Mouse (Mus musculus) fat pad, adult 2 months (tissue): ENCODE data around the gene Dchs2.

ENCODE experiments used
- DNase-seq: peaks from one replicate; pipeline ENCODE4 v3.0.0-alpha.2; 2011; ENCODE audit warnings: low read depth, low spot score; ENCODE audit errors: extremely low read depth

Gene Dchs2

DNA sequence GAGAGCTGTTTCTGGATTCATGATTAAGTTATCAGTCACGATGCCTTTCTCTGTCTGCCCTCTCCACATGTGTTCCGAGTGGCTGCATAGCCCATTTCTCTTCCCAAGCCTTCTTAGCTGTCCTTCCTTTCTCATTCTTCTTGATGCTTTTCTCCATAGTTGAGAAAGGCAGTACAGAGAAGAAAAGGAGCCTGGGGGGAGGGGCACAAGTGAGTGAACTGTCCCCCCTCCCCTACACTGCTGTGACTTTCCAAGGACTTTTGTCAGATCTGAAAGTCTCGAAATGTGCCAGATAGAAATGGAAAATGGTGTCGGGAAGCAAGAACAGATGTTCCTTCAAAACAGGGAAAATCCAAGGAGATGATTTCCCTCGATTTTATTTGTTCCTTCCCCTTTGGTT is 118.8 kb downstream of the Dchs2 start:
- DNase-seq: no peak

DNA sequence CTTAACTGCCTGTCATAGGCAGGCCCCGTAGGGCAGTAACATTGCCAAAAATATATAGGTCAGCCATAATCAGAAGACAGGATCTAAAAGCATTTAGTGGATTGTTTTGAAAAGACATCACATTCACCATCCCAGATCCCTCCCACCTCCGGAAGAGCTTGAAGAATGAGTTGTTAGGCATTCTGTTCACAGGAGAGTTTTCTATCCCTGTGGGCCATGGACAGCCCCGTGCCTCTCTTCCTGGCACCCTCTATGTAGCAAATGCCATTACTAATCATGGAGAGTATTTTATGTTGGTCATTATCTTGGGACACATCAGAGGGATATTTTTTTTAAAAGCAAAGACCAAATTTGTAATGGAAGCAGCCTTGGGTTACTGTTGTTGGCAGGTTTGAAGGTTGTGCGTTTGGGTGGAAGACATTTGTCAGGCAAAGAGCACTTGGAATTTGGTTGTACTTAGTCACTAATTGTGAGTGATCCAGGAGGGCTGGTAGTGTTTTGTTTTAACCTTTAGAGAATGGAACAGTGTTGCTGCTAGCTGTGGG is 122.3 kb downstream of the Dchs2 start:
- DNase-seq: no peak

DNA sequence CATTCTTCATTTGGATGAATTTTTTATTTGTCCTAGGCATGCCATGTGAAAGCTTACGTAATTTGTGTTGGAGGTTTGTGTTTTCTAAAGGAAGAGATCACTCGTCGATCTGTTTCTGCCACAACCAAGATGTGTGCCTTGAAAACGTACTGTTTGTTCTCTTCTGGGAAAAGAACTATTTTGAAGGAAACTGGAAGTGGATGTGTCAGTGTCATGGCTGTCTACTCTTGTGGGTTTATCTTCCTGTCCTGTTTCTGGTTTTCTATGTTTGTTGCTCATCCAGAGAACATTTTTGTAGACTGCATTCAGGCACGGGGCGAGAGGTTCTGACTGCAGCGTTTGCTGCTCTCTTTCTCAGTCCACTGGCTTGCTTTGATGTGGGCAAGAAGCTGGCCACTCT is 124.2 kb downstream of the Dchs2 start:
- DNase-seq: no peak

DNA sequence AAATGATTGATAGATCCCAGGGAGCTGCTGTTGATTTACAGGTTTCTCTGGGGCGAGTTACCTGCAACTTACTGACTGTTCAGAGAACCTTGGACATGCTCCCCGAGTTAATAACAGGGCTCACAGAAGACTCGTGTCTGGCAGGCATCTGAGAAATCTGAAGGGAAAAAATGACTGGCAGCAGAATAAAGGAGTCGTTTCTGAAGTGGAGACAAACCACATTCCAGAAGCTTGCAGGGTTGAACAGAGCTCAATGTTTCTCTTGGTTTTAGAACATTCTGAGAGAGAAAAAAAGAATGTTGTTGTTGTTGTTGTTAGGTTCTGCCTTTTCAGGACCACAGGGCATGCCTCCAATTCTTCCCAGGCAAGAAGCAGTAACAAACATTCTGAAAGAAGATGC is 131.7 kb downstream of the Dchs2 start:
- no peak for DNase-seq

DNA sequence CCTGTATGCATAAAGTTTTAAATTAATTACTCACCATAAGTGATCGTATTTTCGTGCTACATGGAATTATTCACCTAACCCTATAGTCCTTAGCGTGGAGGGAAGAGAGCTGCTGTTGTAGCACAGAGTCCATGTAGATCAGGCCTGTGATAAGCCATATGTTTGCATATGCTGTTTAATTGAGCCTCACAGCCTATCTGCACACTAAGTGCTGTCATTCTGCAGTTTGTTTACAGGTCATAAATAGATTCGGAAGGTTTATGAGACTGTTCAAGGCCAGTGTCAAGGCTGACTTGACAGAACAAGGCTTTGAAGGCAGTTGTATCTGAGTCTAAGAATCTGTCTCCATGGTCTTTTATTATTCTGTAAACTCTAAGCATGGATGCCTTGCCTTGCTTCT is 138.3 kb downstream of the Dchs2 start:
- DNase-seq: no peak

DNA sequence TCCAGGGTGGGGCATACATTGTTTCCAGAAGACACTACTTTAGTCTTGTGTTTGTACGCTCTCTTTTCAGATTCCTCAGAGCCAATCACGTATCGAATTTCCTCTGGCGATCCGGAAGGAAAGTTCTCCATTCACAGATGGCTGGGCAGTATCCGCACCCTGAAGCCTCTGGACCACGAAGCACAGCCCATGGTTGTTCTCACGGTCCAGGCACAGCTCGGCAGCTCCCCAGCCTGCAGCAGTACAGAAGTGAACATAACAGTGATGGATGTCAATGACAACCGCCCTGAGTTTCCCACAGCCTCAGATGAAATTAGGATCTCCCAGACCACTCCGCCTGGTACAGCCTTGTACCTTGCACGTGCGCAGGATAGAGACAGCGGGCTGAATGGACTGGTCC is 142.5 kb downstream of the Dchs2 start:
- DNase-seq: no peak

DNA sequence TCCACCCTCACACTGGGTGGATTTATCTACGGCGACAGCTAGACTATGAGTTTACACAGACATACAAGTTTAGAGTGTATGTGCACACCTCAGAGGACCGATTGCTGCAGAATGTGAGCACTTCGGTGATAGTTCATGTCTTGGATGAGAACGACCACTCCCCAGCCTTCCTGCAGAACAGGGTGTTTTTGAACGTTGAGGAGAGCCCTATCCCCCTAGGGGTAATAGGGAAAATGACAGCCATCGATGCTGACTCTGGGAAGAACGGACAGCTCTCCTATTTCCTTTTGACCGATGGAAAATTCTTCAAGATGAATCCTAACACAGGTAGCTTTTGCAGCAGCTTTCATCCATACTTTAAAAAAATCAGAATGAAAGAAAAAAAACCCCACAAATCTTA is 143.2 kb downstream of the Dchs2 start:
- no peak for DNase-seq

DNA sequence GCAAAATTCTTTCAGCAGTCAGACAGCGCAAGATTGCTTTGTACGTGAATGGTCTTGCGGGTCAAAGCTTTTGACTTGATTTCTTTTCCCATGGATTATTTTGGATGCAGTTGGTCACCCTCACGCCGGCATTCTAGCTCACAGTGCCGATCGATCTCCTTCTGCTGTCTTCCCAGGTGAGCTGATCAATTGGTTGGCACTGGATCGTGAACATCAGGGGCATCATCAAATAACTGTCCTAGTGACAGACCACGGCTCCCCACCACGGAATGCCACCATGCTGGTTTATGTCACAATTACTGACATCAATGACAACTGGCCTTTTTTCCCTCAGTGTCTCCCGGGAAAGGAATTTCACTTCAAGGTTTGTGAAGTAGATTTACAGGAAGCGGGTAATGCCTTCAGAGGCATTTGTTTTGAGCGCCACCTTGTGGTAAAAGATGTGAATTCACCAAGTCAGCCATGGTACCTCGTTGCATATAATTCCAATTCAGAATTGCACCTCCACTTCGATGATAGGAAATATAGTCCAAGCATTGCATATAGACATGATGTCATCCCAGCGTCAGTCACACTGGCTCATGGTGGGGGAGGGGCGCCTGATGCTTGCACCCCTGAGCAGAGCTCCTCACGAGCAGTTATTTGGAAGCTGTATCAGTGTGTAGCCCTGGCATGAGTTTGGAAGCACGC is 146.0 kb downstream of the Dchs2 start:
- DNase-seq: no peak

DNA sequence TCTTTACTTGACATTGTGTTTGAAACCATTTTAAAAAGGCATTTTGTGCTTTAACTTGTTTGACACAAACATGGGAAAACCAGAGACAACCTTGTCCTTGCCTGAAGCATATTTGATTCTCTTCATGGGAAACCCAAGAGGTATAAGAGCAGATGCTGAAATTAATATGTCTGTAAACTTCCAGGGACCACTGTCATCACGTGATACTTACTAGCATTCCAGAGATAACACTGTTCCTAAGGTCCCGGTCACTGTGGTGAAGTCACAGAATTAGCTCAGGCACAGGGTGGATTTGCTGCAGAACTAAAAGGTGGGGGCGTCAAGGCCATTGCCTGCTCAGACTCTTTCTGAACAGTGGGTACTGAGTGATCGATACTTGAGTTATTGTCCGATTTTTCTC is 148.0 kb downstream of the Dchs2 start:
- no peak for DNase-seq

DNA sequence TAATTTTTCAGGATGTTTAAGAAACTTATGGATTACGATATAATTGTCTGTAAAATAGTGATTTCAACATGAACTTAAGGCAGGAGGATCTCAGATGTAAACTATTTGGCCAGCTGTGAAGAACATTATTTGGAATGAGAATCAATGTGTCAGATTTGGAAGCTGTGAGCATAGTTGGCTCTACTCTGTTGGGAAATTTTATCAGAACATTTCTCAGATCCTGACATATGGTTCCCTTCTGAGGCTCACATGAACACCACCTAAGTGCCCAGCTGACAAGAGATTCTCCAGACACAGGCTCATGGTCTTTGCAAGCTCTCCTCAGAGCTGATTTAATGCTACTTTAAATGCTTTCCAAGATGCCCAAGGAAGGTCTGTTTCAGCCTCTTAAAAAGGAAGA is 156.1 kb downstream of the Dchs2 start:
- no peak for DNase-seq

DNA sequence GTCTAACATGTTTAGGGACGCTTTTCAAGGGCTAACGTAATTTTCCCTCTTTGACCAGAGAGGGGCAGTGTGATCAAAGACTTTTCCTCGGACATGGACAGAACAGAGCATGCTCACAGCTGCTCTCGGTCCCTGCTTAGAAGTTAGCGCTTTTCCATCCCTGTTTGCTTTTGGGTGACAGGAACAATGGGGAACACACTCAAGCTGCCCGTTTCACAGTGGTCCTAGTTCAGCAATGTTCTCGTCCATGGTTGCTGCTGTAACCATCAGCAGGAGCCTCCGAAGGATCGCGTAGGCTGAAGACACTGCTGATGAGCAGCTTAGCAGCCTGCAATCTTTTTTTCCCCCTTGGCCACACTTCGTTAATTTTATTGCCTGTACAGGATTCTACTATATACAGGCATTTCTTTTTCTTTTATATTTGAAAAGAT is 159.2 kb downstream of the Dchs2 start:
- no peak for DNase-seq

DNA sequence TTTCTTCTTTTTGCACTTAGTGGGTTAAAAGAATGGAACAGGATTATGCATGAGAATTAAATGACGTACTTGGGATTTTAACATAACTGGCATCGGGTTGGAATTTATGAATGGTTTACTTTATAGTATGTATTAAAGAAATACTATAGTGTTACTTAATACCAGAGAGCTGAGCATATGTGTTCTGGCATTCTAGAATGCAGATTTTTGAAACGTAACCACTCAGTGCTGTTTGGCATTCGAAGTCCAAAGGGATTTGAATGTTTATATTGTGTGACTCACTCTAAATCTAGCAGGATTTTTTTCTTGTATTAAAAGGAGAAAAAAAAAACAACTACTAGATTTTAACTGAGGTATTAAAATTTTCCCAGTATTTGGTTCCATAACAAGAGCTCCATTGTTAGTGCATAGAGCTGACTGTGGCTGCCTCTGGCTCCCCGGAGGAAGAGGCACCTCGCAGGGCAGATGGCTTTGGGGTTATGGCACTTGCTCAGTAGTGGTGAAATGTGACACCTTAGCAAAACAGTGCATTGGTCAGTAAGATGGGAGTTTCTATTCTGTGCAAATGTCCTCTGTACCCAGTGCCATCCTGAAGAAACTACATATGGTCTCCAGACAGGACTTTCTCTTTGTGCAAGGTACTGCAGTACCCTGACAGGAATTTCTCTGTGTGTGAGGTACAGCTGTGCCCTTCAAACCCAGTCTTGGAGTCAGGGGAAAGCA is 160.5 kb downstream of the Dchs2 start:
- DNase-seq: no peak

DNA sequence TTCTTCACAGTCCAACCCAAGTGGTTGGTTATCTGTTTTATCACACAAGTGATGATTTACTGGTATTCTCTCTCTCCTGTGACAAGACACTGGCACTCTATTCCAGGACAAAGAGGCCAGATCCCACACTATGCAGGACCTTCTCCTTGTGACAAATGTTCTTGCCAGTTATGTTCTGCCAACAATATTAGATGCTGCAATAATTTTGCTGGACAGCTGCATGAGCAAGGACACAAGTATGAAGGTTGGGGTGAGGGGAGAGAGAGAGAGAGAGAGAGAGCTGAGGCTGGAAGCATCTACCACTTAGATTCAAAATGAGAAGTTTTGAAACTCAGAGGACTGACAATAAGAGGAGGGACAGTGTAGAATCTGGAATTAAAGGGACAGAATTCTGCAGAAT is 162.7 kb downstream of the Dchs2 start:
- no peak for DNase-seq

DNA sequence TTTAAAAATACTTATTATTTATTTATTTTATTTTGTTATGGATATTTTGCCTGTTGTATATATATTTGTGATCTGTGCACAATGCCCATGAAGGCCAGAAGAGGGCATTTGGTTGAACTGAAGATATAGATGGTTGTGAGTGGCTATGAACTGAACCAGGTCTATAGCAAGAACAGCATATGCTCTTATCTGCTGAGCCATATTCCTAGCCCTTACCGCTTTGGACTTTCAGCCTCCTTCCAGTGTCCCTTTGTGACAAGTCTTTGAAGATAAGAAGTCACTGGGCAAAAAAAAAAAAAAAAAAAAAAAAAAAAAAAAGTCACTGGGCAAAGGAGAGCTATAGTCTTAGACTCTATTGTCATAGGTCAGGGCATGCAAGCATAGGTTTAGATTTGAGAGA is 163.2 kb downstream of the Dchs2 start:
- no peak for DNase-seq

DNA sequence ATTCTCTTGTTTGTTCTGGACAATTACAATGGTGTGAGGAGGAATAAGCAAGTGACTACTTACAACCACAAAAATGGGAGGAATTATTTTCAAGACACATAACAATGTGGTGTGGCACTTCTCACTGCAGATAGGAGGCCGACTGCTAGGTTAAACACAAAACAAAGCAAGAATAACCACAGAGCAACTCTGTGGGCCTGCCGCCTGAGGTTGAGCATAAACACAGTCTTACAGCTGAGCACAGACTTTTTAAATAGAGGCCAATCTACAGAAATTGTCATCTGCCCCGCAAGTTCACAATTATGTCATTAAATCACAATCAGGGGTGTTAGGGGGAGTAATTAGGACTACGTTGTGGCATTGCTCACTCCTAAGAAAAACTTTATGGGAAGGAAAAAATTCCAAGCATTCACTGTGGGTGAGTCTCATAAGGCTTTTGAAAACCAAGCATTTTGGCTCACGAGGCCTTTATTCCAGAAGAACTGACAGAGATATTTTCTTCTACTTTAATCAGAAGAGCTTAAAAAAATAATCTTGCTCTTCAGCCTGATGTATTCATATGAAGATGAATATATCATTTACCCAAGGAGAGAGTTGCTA is 172.1 kb downstream of the Dchs2 start:
- DNase-seq: no peak

DNA sequence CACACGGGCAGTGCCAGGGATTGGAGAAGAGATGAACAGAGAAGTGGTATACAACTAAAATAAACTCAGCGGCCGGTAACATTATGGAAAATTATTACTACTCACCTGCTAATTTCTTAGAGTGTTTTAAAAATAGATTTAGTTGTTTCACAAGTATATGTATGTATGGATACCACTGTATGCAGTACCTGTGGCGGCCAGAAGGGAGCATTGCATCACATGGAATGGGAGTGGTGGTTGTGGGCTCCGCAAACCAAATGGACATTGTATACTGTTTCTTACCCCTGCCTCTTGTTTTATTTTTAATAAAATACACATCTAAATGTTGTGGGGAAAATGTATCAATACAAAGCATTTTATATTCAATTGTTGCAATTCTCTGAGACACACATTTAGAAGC is 176.1 kb downstream of the Dchs2 start:
- DNase-seq: no peak

DNA sequence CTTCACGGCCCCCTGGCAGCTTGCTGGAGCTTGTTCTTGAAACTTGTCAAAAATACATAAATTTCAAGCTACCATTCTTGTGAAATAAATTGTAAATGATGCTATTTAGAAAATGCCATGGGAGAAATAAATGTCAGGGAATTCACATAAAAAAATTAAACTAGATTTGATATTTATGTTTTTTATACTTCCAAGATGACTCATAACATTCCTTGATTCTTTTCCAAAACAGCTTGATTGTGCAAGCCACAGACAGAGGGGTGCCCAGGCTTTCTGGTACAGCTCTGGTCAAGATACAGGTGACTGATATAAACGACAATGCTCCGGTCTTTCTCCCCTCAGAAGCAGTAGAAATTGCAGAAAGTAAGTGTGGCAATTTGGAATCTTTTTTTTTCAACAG is 218.2 kb downstream of the Dchs2 start:
- no peak for DNase-seq

DNA sequence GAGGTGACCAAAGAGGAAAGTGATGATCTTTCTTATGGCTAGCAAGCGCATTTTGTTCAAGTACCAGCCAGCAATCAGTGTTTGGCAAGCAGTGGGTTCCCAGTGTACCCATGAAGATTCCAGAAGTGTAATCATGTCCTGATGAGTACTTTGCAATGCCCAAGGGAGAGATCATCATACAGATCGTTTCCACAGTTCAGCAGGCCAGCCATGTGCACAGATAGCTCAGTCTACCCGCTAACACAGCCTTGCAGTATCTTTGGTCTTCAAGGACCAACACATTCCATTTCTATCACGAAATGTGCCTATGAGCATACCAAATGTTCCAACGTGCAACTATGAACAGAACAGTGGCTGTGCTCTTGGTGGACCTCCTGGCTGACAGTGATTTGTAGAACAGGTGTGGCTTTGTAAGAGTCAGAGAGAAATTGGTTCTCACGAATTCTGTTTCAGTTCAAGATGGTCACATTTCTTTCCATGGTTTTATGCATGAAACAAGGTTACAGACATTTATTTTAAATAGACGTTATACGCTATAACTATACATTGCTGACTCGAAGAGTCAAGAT is 240.8 kb downstream of the Dchs2 start:
- DNase-seq: no peak

DNA sequence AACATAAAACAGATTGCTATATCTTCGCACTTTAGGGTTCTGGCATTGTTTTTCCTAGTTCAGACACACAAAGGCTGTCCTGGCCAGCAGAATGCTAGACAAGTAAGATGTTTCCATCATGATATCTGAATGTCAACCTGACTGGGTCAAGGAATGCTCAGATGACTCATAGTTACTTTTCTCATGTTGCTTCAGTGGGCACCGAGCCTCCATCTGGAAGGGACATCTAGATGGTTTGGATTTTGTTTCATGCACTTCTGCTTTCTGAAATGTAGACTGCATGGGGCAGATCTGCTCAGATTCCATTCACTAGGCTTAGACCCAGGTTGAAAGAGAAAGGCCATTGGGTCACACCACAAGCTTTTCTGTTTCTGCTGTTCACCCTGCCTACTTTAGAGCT is 242.1 kb downstream of the Dchs2 start:
- no peak for DNase-seq

DNA sequence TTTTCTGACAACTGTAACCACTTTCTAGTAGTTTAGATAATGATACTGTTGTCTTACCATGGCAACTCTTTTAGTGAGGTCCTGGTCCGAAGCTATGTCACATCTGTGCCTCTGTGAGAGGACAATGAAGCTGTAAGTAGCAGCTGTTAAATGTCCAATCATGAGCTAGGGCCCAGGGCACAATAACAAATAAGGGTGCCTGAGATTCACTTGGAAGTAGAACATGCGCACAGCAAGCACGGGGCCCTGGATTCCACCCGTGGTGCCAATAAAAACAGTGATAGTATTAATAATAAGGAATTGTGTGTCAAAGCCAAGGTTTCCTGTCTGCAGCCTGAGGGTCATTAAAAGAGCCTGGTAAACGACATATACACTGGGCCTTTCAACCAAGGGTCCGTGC is 246.6 kb downstream of the Dchs2 start:
- DNase-seq: no peak

DNA sequence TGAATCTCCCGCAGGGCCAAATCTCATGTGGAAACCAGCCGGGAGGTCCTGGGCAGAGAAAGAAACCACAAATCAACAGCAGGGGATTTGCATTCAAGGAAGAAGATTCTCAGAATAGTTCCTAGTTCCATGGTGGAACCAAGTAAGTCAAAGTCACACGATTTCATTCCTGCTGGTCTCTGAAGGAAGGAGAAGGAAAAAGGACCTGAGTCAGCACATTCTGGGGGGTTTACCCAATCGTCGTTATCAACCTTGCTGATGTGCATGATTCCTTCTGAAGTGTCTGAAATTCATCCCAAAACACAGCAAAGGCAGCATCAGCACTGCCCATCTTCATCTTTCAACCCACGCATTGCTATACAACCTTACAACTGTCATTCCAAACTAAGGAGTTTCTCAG is 249.1 kb downstream of the Dchs2 start:
- no peak for DNase-seq
